Mouse (Mus musculus) gastrocnemius, postnatal 4 days (tissue): Measurements from ENCODE around the gene Dnajb13. TPM values are rescaled to one million over a fixed set of nuclear protein-coding genes. Genes with fewer than 3 reads are reported as not detected.

Experiments used
- DNase-seq, 2 experiments: peaks; one replicate each; pipeline ENCODE4 v3.0.0; 2021 to 2022; ENCODE audit warnings: low spot score in 2 of 2, mixed read lengths in 2 of 2
- long read RNA-seq, 2 experiments: library from polyadenylated mRNA; stranded (forward); transcript quantifications; one replicate each; pipeline ENCODE4 v2.0.0; 2021
- total RNA-seq, 2 experiments: library from RNA; stranded (reverse); gene quantifications; 2 replicates each; pipeline ENCODE4 v1.2.3; 2021

The Dnajb13 gene
- under 1 TPM; 0.18 to 0.20 TPM for total RNA-seq
- long read RNA-seq, experiment 1, result 0 reads
- long read RNA-seq, experiment 2, result 0 reads

DNA sequence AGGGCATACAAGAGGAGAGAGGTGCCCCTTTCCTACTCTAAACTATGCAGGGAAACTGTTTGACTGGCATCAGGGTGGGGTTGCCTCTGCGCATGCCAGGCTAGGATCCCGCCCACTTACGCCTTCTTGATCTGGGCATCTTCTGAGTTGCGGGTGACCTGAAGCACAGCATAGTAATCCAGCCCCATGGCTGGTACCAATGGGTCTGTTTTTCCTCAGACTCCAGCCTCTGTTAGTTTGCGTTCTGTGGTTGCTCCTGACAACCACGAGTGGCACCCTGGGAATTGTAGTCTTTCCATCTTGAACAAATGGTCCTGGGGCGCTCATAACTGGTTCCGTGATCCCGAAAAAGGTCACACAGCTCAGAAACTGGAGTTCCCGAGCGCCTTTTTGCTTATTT lies at the start of gene Dnajb13:
TSS of gene Dnajb13 (minus strand) at position 388 of the 400 bp plus-strand sequence.
- DNase-seq, result no peak

DNA sequence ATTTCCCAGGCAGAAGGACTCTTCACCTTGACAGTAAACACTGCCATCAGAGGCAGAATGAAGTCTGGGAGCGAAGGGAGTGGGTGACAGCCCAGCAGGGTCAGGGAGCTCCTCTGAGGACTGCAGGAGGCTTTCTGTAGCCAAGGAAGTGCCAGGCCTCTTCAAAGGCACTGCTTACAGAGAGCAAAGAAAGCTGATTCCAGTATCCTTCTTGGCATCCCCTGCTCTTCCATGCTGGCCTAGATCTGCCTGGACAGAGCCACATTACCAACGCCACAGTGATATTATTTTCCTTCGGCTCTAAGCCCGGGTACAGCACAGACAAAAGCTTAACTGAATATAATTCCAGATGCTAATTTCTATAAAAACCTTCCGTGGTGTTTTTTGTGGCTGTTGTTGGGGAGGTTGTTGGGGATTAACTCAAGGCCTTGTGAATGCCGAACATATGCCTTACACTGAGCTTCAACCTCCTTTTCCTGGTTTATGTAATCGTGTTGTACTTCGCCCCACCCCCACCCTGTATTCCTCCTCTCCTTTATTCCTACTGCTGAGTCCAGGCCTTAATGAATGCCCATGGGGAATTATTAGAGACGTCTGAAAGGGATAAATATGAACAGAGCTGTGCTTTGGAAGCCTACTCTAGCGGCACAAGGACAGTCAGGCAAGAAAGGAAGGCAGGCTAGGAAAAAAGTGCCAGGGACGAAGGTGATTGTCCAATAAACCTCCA lies 47.3 kb upstream of the Dnajb13 start:
- DNase-seq, result no peak

DNA sequence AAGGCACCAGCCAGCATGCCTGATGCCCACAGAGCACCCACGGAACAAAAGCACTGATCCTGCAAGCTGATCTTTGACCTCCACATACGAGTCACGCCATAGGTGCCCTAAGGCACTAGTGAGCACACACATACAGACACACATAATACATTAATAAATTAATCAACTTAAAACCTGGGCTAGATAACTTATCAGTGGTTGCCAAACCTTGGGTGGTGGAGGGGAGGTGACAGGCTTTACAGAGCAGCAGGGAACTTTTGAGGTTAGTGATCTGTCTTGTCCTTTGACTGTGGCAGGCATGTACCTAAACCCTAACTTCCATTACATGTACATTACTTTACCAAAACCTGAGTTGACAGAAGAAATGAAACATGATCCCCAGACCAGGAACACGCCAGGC lies 44.6 kb upstream of the Dnajb13 start:
- no peak for DNase-seq

DNA sequence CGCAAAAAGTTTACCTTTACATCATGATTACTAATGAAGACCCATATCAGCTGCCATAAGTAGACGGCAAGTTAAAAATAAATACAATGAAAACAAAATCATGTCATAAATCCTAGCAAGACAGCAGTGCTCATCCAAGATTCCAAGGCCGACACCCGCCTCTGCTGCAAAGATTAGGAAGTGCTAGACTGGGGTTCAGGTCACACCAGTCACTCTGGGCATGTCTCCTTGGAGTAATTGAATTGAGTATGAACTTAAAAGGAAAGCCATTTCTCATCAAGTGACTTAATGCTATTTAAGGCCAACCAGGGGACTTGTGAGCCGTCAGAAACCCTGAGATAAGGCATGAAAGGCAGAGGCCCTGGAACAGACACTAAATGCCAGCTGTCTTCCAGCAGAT lies 42.5 kb upstream of the Dnajb13 start:
- no peak for DNase-seq

DNA sequence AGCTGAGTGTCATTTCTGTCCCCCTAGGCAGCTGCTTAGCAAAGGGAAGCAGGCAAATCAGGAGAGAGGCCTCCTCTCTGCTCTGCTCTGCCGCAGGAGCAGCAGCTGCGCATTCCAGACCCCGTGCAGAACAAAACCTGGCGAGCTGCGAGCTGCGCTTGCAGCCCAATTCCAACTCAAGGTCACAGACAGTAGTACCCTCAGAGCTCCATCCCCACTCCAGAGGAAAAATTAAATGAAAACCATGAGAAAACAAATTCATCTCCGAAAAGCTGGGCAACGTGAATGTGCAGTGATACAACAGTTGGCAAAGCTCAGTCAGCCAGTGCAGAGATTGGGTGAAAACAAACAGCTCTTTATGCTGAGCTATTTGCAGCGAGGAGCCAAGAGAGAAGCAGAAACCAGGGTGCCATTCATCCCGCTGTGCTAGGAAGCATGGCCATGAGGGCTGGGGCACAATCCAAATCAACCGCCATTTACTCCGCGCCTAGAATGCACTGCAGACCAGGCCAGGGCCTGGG lies 40.7 kb upstream of the Dnajb13 start:
- peak in 1 of 2 experiments; percentile 33 for DNase-seq

DNA sequence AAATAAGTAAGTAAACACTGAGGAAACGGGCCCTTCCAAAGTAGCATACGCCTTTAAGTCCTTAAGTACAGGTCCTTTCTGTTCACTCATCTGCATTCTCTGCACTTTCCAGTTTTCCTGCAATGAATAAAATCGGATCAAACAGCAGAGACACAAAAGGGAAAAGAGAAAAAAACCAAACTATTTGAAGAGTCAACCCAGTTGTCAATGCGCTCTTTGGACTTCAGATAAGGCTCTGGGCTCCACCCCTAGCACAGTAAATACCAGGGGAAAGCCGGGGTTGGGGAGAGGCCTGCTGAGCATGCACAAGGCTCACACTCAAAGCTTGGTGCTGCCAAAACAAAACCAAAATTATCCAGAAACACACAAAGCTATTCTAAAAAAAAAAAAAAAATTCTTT lies 40.2 kb upstream of the Dnajb13 start:
- no peak for DNase-seq

DNA sequence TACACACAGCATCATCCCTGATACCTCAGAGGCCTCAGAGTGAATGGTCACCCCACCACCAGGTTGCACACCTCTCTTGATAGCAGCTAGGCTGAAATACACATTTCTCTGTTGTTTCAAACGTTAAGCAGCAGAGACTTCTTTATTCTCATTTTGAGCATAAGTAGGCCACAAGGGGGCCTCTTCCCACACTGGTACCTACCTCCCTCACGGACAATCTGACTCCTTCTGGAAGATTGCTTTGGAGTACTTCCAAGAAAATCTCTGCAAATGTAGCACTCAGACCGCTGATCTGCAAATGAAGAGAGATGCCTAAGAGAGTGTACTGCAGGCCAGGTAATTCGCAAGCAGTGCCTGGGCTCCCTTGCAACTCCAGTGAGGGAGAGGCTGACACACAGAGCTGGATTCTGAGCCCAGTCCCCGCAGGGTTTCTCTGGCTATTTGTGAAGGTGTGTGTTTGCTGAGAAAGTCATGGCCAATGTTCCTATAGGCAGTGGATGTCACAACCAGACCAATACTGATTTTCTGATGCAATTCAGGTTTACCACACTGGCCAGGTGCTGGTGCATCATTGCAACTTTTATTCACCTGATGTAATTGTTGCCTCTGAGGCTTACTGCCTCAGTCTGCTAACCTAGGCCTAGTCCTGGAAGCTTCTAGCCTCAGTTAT lies 35.7 kb upstream of the Dnajb13 start:
- peak in 1 of 2 experiments; percentile 38 for DNase-seq

DNA sequence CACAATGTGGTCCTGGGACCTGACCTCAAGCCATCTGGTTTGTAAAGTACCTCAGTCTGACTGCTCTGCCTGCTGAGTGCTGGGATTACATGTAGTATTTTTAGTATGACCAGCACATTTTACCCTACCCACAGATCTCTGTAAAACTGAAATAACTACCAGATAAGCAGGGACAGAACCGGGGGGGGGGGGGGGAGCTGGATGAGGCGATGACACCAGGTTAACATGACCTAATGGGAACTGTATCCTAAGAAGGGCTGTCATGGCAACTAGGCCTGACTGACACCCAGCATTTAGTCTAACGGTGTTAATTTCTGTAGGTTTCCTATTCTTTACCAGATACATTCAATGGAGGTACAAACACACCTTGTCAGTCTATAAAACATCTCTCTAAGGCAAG lies 35.0 kb upstream of the Dnajb13 start:
- DNase-seq, result no peak

DNA sequence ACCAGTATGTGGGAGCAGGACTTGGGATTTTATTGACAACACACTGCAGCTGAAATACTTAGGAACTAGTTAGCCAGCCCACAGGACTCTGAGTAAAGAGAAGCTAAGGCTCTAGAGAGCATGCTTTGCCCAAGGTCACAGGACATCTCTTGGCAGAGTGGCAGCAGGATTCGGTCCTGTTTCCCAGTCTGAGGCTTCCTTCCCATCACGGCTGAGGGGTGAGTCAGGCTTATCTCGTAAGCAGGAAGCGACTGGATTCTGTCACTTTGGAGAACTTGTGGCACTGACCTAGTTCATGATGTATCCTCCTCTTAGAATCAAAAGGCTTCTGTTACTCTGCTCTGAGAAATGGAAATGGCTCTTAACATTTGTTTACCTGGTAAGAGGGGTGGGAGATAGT lies 32.9 kb upstream of the Dnajb13 start:
- no peak for DNase-seq

DNA sequence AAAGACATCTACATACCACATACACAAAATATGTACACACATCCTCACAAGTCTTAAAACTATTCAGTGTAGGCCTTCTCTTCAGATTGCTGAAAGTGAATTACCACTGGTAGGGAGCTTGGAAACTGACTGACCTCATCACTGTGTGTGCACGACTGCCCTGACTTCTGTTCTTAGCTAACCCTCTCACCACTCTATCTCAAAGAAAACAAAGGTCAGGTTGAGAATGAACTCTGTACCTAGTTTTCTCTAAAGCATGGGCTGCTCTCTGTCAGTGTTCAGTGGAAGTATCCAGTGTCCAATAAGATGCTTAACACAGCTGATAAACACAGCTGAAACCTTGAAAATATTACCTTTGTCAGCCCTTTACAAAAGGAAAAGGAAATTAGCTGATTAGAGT lies 29.7 kb upstream of the Dnajb13 start:
- no peak for DNase-seq

DNA sequence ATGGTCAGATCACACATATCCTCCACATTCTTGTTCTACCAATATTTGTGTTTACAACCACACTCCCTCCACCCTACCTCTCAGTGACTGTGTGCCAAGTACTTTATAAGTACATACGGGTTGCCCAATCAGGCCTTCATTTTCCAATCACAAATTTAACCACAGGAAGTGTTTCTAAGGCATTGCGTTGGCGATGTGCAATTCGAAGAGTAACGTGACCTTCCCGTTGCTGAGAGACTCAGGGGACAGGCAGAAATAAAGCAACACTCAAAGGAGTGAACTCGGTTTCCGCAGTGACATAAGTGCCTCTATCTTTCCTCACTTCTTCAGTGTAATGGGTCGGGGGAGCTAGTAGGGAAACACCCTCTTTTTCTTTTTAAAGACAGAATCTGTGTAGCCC lies 24.8 kb upstream of the Dnajb13 start:
- no peak for DNase-seq

DNA sequence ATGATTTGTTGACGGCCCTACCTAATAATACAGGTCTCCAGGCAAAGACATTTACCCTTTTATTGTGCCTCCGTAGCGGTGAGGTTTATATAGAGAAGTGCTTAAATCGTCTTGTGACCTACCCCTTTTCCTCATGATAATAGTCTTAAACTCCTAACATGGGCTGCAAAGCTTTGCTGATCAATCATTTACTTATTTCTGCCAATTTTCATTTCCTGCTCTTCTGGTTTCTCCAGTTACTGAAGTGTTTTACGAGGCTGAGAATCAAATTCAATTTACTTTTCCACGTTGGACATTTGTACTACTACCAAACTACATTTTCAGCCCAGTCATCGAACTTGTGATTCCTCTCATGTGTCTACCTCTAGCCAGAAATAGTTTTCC lies 22.8 kb upstream of the Dnajb13 start:
- DNase-seq, result no peak

DNA sequence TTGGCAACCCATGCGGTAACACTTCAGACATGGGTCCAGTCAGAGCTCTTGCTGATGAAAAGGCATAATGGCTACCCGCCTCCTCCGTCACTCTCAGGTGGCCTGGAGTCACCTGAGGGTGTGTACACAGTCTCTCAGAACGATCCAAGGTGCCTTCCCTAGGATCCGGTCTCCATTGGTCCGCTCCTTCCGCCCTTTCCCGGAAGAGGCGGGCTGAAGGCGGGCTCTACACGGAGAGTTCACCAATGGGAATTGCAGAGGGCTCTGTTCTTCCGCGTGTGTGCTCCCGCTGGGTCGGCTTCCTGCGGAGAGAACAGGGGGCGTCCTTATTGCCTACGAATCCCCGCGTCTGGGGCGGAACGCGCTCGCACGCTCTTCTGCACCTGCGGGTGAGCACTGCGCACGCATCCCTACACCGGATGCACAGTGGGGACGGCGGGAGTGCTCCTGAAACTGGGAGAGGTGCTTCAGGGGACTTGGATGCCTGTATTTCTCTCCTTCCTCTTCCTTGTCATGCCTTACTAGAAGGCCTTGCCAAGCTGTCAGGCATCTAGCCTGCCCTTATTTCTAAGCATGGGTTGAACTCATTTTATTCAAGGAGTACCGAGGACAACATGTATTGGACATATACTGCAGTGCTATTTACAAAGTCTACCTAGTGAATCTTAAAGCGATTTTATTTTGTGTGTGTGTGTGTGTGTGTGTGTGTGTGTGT lies 22.2 kb upstream of the Dnajb13 start, which contains the start of gene Coa4:
TSS of gene Coa4 (plus strand) at position 268 of the 715 bp plus-strand sequence.
- peak; percentile 56 to 81 for DNase-seq

DNA sequence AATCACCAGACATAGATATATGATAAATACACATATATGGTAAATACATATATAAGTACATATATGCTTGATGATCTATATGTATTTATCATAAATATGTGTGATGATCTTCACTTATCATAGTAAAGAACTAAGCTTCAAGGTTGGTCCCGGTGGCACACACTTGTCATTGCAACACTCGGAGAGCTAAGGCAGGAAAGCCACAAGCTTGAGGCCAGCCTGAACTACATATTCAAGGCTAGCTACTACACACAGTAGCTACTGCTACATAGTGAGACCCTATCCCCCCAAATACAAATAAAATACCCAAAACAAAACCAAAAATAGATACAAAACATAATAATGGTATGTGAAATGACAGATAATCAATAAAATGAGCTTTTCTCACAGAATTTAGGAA lies 21.1 kb upstream of the Dnajb13 start:
- no peak for DNase-seq

DNA sequence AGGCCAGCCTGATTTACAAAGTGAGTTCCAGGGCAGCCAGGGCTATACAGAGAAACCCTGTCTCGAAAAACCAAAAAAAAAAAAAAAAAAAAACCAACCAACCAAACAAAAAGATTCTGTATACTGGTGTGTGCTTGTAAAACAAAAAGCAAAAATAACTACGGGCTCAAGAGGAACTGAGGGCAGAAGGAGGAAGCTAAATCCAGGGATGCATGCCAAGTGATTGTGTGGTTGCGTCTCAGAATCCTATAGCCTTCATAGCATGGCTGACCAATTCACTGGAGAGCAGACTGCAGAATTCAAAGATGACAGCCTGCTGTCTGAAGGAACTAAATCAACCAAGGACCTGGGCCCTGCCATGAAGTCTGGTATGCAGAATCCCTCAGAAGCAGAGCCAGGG lies 19.5 kb upstream of the Dnajb13 start:
- no peak for DNase-seq

DNA sequence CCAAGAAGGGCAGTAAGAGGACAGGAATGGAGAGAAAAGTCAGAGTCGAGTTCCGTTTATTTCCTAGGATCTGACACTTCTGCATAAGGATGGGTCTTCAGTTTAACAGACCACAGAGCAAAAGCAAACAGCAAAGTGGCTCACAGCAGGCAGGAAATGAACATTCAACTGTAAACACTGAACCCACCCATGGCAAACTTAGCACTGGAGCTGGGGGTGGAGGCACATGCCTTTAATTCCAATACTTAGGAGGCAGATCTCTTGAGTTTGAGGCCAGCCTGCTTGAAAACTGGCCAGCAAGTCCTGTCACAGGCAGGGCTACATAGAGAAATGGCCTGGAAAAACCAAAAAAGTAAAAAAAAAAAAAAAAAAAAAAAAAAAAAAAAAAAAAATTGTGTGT lies 18.7 kb upstream of the Dnajb13 start:
- DNase-seq, result no peak

DNA sequence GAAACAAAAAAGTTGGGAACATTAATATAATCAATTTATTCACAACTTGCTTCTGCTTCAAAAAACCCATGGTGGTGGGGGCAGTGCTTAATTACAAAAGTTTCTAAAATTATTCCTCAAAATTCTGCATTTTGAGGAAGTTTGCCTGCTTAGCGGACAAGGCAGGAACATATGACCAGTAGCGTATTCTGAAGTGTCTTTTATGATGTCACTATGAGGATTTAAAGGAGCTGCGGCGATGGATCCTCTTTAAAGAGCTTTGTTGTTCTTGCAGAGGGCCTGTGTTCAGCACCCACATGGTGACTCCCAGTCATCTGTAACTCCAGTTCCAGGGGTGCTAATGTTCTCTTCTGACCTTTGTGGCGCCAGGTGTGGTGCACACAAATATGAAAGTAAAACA lies 16.0 kb upstream of the Dnajb13 start:
- DNase-seq, result no peak

DNA sequence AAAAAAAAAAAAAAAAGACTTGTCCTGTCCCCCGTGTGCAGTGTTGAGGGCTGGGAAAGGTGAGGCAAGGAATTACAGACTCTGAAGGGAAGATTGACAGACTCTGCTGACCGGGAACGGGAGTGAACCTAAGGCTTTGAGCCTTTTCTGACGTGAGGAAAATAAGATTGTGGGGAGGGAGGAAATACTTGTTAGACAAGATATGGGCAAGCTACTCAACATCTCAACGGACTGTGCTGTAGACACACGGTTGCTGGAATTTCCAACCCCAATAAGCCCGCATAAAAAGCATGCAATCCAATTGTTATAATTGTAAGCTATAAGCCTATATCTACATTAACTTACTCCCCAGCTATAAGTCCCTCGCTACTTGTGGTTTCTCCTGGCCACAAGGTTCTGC lies 9.9 kb upstream of the Dnajb13 start:
- DNase-seq, result no peak

DNA sequence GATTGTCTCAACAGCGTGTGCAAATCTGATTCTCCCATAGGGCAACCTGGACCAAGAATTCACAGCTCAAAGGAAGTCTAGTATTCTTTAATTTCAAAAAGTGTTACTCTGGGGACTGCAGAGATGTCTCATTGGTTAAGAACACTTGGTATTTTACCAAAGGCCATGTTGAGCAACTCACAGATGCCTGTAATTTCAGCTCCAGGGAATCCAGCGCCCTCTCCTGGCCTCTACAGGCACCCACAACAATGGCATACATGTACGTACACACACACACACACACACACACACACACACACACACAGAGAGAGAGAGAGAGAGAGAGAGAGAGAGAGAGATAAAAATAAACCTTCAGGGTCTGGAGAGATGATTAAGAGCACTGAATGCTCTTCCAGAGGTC lies 7.5 kb upstream of the Dnajb13 start:
- DNase-seq, result no peak

DNA sequence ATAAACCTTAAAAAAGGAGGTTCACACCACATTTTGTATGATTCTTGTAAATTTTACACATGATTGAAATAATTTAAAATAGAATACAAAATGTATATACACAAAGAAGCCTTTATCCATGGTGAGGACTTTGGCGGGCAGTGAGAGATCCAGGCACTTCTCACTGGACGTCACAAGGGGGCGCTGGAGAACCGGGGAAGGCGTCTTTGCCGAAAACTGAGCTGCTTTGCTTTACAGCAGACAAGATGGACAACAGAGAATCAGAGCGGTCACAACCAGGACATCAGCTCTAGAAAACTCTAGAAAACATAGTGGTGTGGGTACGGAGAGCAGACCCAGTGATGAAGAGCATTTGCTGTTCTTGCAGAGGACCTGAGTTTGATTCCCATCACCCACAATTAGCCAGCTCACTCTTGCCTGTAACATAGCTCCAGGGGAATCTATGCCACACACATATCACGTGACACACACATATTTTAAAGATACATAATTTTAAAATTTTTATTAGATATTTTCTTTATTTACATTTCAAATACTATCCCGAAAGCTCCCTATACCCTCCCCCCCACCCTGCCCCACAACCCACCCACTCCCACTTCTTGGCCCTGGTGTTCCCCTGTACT lies 6.0 kb upstream of the Dnajb13 start:
- peak; percentile 70 to 83 for DNase-seq

DNA sequence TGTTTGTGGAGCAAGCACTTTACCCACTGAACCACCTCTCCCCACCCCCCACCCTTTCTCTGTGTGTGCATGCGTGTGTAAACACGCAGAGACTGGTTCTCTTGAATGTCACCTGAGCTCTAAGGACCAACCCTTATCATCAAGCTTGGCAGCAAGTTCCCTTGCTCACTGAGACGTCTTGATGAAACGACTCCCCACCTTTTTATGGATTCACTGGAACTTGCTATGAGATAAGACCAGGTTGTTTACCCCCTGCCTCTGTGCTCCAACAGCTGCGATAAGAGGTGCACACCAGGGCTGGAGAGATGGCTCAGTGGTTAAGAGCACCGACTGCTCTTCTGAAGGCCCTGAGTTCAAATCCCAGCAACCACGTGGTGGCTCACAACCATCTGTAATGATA lies 5.4 kb upstream of the Dnajb13 start:
- no peak for DNase-seq

DNA sequence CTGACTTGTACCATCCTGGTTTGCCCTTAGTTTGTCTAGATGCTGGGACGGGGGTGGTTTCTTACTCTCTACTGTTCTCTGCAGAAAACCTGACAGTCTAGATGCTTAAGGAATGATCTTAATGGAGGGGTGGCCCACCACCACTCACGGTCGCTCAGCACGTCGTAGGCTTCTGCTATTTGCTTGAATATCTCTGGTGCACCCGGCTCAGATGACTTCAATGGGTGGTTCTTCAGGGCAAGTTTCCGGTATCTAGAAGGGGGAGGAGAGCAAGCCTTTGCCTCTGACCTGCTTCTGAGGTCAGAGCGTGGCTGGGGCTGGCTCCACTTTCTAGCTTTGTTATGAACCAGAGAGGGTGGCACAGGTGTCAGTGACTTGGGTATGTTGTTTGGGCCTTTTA lies 3.2 kb downstream of the Dnajb13 start:
- no peak for DNase-seq
